Mouse (Mus musculus) lung, postnatal 4 days (tissue): Measurements from ENCODE around the gene Fam102a.

Source experiments
- DNase-seq, 2 experiments: peaks; one replicate each; pipeline ENCODE4 v3.0.0; 2021

Gene Fam102a

GRCm38 (mm10) chr2:32582830-32583799 is 48.0 kb downstream of the Fam102a start:
- DNase-seq: peak; percentile 77 to 88

GRCm38 (mm10) chr2:32585149-32585714 is 50.1 kb downstream of the Fam102a start:
- DNase-seq: no peak

GRCm38 (mm10) chr2:32586871-32587351 is 51.8 kb downstream of the Fam102a start, which contains the start of gene St6galnac4:
Gene St6galnac4, plus strand, starts transcription at chr2:32587095.
- DNase-seq: peak; percentile 94 to 95

GRCm38 (mm10) chr2:32587731-32588321 is 52.7 kb downstream of the Fam102a start:
- DNase-seq: peak; percentile 48 to 60

- DNase-seq: peak in 1 of 2 experiments; percentile 70
These were observed 54.2 kb downstream of the Fam102a start for GRCm38 (mm10) chr2:32589213-32589795.

- DNase-seq: no peak
These were observed 55.1 kb downstream of the Fam102a start for GRCm38 (mm10) chr2:32590224-32590623.

GRCm38 (mm10) chr2:32591249-32591648 is 56.1 kb downstream of the Fam102a start:
- no peak for DNase-seq

- no peak for DNase-seq
These were observed 61.6 kb downstream of the Fam102a start for GRCm38 (mm10) chr2:32596725-32597124.

- no peak for DNase-seq
These were observed 62.1 kb downstream of the Fam102a start for GRCm38 (mm10) chr2:32597248-32597647.

GRCm38 (mm10) chr2:32597699-32598098 is 62.6 kb downstream of the Fam102a start:
- DNase-seq: no peak

GRCm38 (mm10) chr2:32598506-32598905 is 63.4 kb downstream of the Fam102a start:
- DNase-seq: no peak

- no peak for DNase-seq
These were observed 64.3 kb downstream of the Fam102a start, which contains the start of gene St6galnac6 for GRCm38 (mm10) chr2:32599409-32599808. Gene St6galnac6, plus strand, starts transcription at chr2:32599709.

- peak; percentile 67 to 69 for DNase-seq
These were observed 66.4 kb downstream of the Fam102a start for GRCm38 (mm10) chr2:32601417-32602065.

GRCm38 (mm10) chr2:32602600-32603054 is 67.5 kb downstream of the Fam102a start:
- DNase-seq: peak; percentile 86 to 92

GRCm38 (mm10) chr2:32604631-32605030 is 69.5 kb downstream of the Fam102a start:
- DNase-seq: no peak

- peak; percentile 90 to 92 for DNase-seq
These were observed 71.3 kb downstream of the Fam102a start for GRCm38 (mm10) chr2:32606161-32607142.

GRCm38 (mm10) chr2:32607262-32607947 is 72.3 kb downstream of the Fam102a start:
- peak; percentile 56 for DNase-seq

GRCm38 (mm10) chr2:32608141-32608777 is 73.1 kb downstream of the Fam102a start:
- DNase-seq: peak; percentile 73 to 75

- no peak for DNase-seq
These were observed 73.8 kb downstream of the Fam102a start for GRCm38 (mm10) chr2:32608778-32609435.
